In genomic region chr5:89232313-89232712, GRCm38 (mm10) we compare ENCODE assay signal across 18 mouse cellular contexts.
"Had no signal": no experiment of that assay in that cellular context is flagged by ENCODE, and none has a peak within 500 bp of the region (broad histone marks: within the 10 kb centered on the region; RNA-seq: fewer than 3 reads in every experiment).

No protein-coding gene starts in this region.

- DNase-seq: lung, adult 18-20 months; lung, embryonic 14.5 days; lung, postnatal 14 days; lung, postnatal 36 days; retina, postnatal 1 day; right cerebral cortex, adult 18-20 months; right cerebral cortex, postnatal 25 days; right cerebral cortex, postnatal 4 days; spleen, adult 18-20 months; thymus, adult 18-20 months; thymus, postnatal 25 days; thymus, postnatal 4 days had no signal

- H3K27me3 ChIP-seq: megakaryocyte, embryonic 14.5 days; midbrain, embryonic 13.5 days; midbrain, embryonic 15.5 days; neural tube, embryonic 12.5 days had no signal

- H3K4me2 ChIP-seq: lung, embryonic 14.5 days; midbrain, embryonic 11.5 days; midbrain, embryonic 13.5 days; midbrain, embryonic 15.5 days; neural tube, embryonic 12.5 days had no signal

- H3K9me3 ChIP-seq: megakaryocyte, embryonic 14.5 days; midbrain, embryonic 13.5 days; midbrain, embryonic 15.5 days; neural tube, embryonic 12.5 days had no signal

- H3K4me3 ChIP-seq: megakaryocyte, embryonic 14.5 days; midbrain, embryonic 13.5 days; midbrain, embryonic 15.5 days; neural tube, embryonic 12.5 days had no signal

- H3K36me3 ChIP-seq: midbrain, embryonic 13.5 days; midbrain, embryonic 15.5 days; neural tube, embryonic 12.5 days had no signal

- ATAC-seq: midbrain, embryonic 13.5 days; midbrain, embryonic 15.5 days had no signal

- H3K4me1 ChIP-seq: megakaryocyte, embryonic 14.5 days; midbrain, embryonic 13.5 days; midbrain, embryonic 15.5 days; neural tube, embryonic 12.5 days had no signal

- H3K9ac ChIP-seq: lung, embryonic 14.5 days; midbrain, embryonic 13.5 days; midbrain, embryonic 15.5 days; neural tube, embryonic 12.5 days had no signal

- H3K27ac ChIP-seq: macrophage; midbrain, embryonic 13.5 days; midbrain, embryonic 15.5 days; neural tube, embryonic 12.5 days had no signal
